Mouse (Mus musculus) embryonic facial prominence, embryonic 15.5 days (tissue): ENCODE measurements at regions not wholly inside any gene's neighbourhood (a gene's known extent, or its start where the extent isn't known, plus 50 kb on each side); places are given as distances from the start of the nearest gene placed in this dataset.

Experiments
- ATAC-seq: fragments of 200-750 bp; cut with Nextera tagmentation; 2 replicates; pipeline ENCODE4 v1.8.0; 2017; ENCODE audit warnings: low read depth, moderate TSS enrichment; ENCODE audit not compliant: insufficient number of reproducible peaks, low FRiP score, low TSS enrichment
- H3K27ac ChIP-seq: fragments of 300-500 bp; sonication (generic); replicated peaks from 2 replicates; pipeline ENCODE4 v1.5.1; 2015; ENCODE audit warnings: mild to moderate bottlenecking, inconsistent platforms
- H3K27me3 ChIP-seq: fragments of 300-500 bp; sonication (generic); 2 replicates; pipeline ENCODE4 v1.6.1; 2015; ENCODE audit warnings: inconsistent platforms
- H3K36me3 ChIP-seq: fragments of 300-500 bp; sonication (generic); 2 replicates; pipeline ENCODE4 v1.6.1; 2015; ENCODE audit warnings: mild to moderate bottlenecking, inconsistent platforms
- H3K4me1 ChIP-seq: fragments of 300-500 bp; sonication (generic); 2 replicates; pipeline ENCODE4 v1.6.1; 2015; ENCODE audit warnings: inconsistent platforms
- H3K4me2 ChIP-seq: fragments of 300-500 bp; sonication (generic); replicated peaks from 2 replicates; pipeline ENCODE4 v1.6.1; 2015; ENCODE audit warnings: mild to moderate bottlenecking, inconsistent platforms
- H3K4me3 ChIP-seq: fragments of 300-500 bp; sonication (generic); replicated peaks from 2 replicates; pipeline ENCODE4 v1.5.1; 2015; ENCODE audit warnings: mild to moderate bottlenecking, inconsistent platforms
- H3K9ac ChIP-seq: fragments of 300-500 bp; sonication (generic); 2 replicates; pipeline ENCODE4 v1.6.1; 2015; ENCODE audit warnings: inconsistent platforms
- H3K9me3 ChIP-seq: fragments of 300-500 bp; sonication (generic); replicated peaks from 2 replicates; pipeline ENCODE4 v1.6.1; 2016; ENCODE audit warnings: inconsistent platforms
- WGBS: fragments of 180-500 bp; shearing (Covaris S2); methylation state at CpG from one replicate; pipeline ENCODE4 v1.1.7; 2015; 5-methylcytosine and 5-hydroxymethylcytosine counted together

- ATAC-seq = no peak
- WGBS = 74% methylated on average over 4 of the region's 4 CpGs
- no peak overlapping the region for H3K27ac ChIP-seq
Measured at GRCm38 (mm10) chr2:9369572-9369971, 511.5 kb upstream of the 4930412O13Rik start.

GRCm38 (mm10) chr2:9386566-9386965 is 494.5 kb upstream of the 4930412O13Rik start:
- WGBS = 61% methylated on average over 2 of the region's 2 CpGs
- H3K4me3 ChIP-seq = no peak overlapping the region
- no peaks in the 10 kb centered on the region for H3K27me3 ChIP-seq
- H3K9ac ChIP-seq = no peak overlapping the region
- H3K4me2 ChIP-seq = no peak overlapping the region
- no peaks in the 10 kb centered on the region for H3K4me1 ChIP-seq
- no peak for ATAC-seq
- H3K27ac ChIP-seq = no peak overlapping the region
- no peaks in the 10 kb centered on the region for H3K36me3 ChIP-seq
- H3K9me3 ChIP-seq = no peaks in the 10 kb centered on the region

More at GRCm38 (mm10) chr2:9369572-9369971, 511.5 kb upstream of the 4930412O13Rik start:
- Histone ChIP-seq H3K4me2 (no peak overlapping the region), H3K9ac (no peak overlapping the region), H3K4me1 (no peaks in the 10 kb centered on the region), H3K9me3 (no peaks in the 10 kb centered on the region), H3K36me3 (no peaks in the 10 kb centered on the region), H3K27me3 (no peaks in the 10 kb centered on the region), H3K4me3 (no peak overlapping the region)

GRCm38 (mm10) chr2:9388058-9388457 is 493.0 kb upstream of the 4930412O13Rik start:
- no peak overlapping the region for H3K27ac ChIP-seq
- H3K9ac ChIP-seq = no peak overlapping the region
- no peak overlapping the region for H3K4me3 ChIP-seq
- WGBS = 75% methylated on average over 3 of the region's 3 CpGs
- H3K36me3 ChIP-seq = no peaks in the 10 kb centered on the region
- no peaks in the 10 kb centered on the region for H3K9me3 ChIP-seq
- H3K4me2 ChIP-seq = no peak overlapping the region
- H3K27me3 ChIP-seq = no peaks in the 10 kb centered on the region
- ATAC-seq = no peak
- no peaks in the 10 kb centered on the region for H3K4me1 ChIP-seq

GRCm38 (mm10) chr2:9395379-9395999 is 485.6 kb upstream of the 4930412O13Rik start:
- Histone ChIP-seq H3K4me1 (no peaks in the 10 kb centered on the region), H3K36me3 (no peaks in the 10 kb centered on the region), H3K4me3 (no peak overlapping the region), H3K9me3 (no peaks in the 10 kb centered on the region), H3K9ac (no peak overlapping the region), H3K27ac (no peak overlapping the region), H3K4me2 (no peak overlapping the region), H3K27me3 (no peaks in the 10 kb centered on the region)
- ATAC-seq = no peak
- 65% methylated on average over 9 of the region's 9 CpGs for WGBS

- Histone ChIP-seq H3K4me3 (no peak overlapping the region), H3K9ac (no peak overlapping the region), H3K9me3 (no peaks in the 10 kb centered on the region), H3K36me3 (no peaks in the 10 kb centered on the region), H3K4me2 (no peak overlapping the region), H3K4me1 (no peaks in the 10 kb centered on the region), H3K27ac (no peak overlapping the region), H3K27me3 (no peaks in the 10 kb centered on the region)
- WGBS = 76% methylated on average over 7 of the region's 7 CpGs
- ATAC-seq = no peak
Measured at GRCm38 (mm10) chr2:9401461-9401860, 479.6 kb upstream of the 4930412O13Rik start.

GRCm38 (mm10) chr2:9402281-9402680 is 478.8 kb upstream of the 4930412O13Rik start:
- H3K9me3 ChIP-seq = no peaks in the 10 kb centered on the region
- ATAC-seq = no peak

GRCm38 (mm10) chr2:9409075-9409474 is 472.0 kb upstream of the 4930412O13Rik start:
- Histone ChIP-seq H3K36me3 (no peaks in the 10 kb centered on the region), H3K9me3 (no peaks in the 10 kb centered on the region), H3K9ac (no peak overlapping the region), H3K4me2 (no peak overlapping the region), H3K27me3 (no peaks in the 10 kb centered on the region), H3K27ac (no peak overlapping the region), H3K4me1 (no peaks in the 10 kb centered on the region), H3K4me3 (no peak overlapping the region)
- WGBS = 56% methylated on average over 7 of the region's 7 CpGs
- ATAC-seq = no peak

More at GRCm38 (mm10) chr2:9402281-9402680, 478.8 kb upstream of the 4930412O13Rik start:
- no peak overlapping the region for H3K4me2 ChIP-seq
- no peak overlapping the region for H3K27ac ChIP-seq
- WGBS = 65% methylated on average over 2 of the region's 2 CpGs
- no peaks in the 10 kb centered on the region for H3K4me1 ChIP-seq
- no peak overlapping the region for H3K9ac ChIP-seq
- no peaks in the 10 kb centered on the region for H3K36me3 ChIP-seq
- no peak overlapping the region for H3K4me3 ChIP-seq
- no peaks in the 10 kb centered on the region for H3K27me3 ChIP-seq

- Histone ChIP-seq H3K9ac (no peak overlapping the region), H3K27ac (no peak overlapping the region), H3K4me3 (no peak overlapping the region), H3K9me3 (no peaks in the 10 kb centered on the region), H3K4me2 (no peak overlapping the region), H3K27me3 (no peaks in the 10 kb centered on the region), H3K4me1 (no peaks in the 10 kb centered on the region), H3K36me3 (no peaks in the 10 kb centered on the region)
- no peak for ATAC-seq
- WGBS = 73% methylated on average over 8 of the region's 8 CpGs
Measured at GRCm38 (mm10) chr2:9422686-9423085, 458.4 kb upstream of the 4930412O13Rik start.

GRCm38 (mm10) chr2:9423534-9423933 is 457.5 kb upstream of the 4930412O13Rik start:
- no peaks in the 10 kb centered on the region for H3K9me3 ChIP-seq
- 45% methylated on average over 7 of the region's 7 CpGs for WGBS
- H3K4me2 ChIP-seq = no peak overlapping the region
- no peak overlapping the region for H3K9ac ChIP-seq
- no peaks in the 10 kb centered on the region for H3K4me1 ChIP-seq
- no peak overlapping the region for H3K4me3 ChIP-seq
- H3K27me3 ChIP-seq = no peaks in the 10 kb centered on the region
- no peak for ATAC-seq
- H3K36me3 ChIP-seq = no peaks in the 10 kb centered on the region
- no peak overlapping the region for H3K27ac ChIP-seq

GRCm38 (mm10) chr2:9433110-9433940 is 447.7 kb upstream of the 4930412O13Rik start:
- H3K4me1 ChIP-seq = no peaks in the 10 kb centered on the region; the same call in 1 of the 2 replicates
- H3K9me3 ChIP-seq = no peaks in the 10 kb centered on the region
- no peak overlapping the region for H3K9ac ChIP-seq
- no peak overlapping the region for H3K4me3 ChIP-seq
- WGBS = 31% methylated on average over 17 of the region's 17 CpGs
- H3K27me3 ChIP-seq = no peaks in the 10 kb centered on the region
- no peak overlapping the region for H3K27ac ChIP-seq
- no peak overlapping the region for H3K4me2 ChIP-seq
- no peak for ATAC-seq
- no peaks in the 10 kb centered on the region for H3K36me3 ChIP-seq

GRCm38 (mm10) chr2:9435155-9435872 is 445.7 kb upstream of the 4930412O13Rik start:
- Histone ChIP-seq H3K9ac (no peak overlapping the region), H3K4me3 (no peak overlapping the region), H3K4me1 (no peaks in the 10 kb centered on the region; the same call in 1 of the 2 replicates), H3K36me3 (no peaks in the 10 kb centered on the region), H3K27ac (no peak overlapping the region), H3K27me3 (no peaks in the 10 kb centered on the region), H3K9me3 (no peaks in the 10 kb centered on the region), H3K4me2 (no peak overlapping the region)
- WGBS = 56% methylated on average over 9 of the region's 9 CpGs
- ATAC-seq = no peak
